Mouse (Mus musculus): Measurements from ENCODE around the gene H2-Q6. TPM values are rescaled to one million over a fixed set of nuclear protein-coding genes. Genes with fewer than 3 reads are reported as not detected.
A peak's percentile ranks its signal among the peaks of the same experiment; 100 is the strongest.
"Not testable (repeated sequence)": the region's sequence is repeated elsewhere in the genome, so short reads cannot be mapped to it uniquely, and the experiment has no call there.

H2-Q6 gene
- 23.8 and 59.3 TPM in 2 replicates for polyA plus RNA-seq (2012; rRNA removed)

DNA sequence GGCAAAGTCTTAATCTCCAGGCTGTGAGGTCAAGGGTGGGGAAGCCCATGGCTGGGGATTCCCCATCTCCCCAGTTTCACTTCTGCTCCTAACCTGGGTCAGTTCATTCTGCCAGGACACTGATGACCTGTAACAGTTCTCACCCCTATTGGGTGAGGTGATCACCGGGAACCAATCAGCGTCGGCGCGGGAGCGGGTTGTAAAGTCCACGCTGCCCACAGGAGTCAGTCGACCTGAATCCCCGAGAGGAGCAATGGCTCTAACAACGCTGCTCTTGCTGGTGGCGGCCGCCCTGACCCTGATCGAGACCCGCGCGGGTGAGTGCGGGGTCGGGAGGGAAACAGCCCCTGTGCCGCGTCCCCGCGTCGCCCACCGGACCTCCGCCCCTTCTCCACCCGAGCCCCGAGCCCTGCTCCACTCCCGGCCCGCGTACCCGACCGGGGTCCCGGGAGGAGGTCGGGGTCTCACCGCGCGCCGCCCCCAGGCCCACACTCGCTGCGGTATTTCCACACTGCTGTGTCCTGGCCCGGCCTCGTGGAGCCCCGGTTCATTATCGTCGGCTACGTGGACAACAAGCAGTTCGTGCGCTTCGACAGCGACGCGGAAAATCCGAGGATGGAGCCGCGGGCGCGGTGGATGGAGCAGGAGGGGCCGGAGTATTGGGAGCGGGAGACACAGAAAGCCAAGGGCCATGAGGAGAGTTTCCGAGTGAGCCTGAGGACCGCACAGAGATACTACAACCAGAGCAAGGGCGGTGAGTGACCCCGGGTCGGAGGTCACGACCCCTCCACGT is at the start of gene H2-Q6:
TSS of gene H2-Q6 (plus strand) at position 227 of the 793 bp plus-strand sequence.
- not testable (repeated sequence) for H3K27me3 ChIP-seq (ENCODE audit: control insufficient read depth, insufficient read depth, low read length); H3K27ac ChIP-seq (ENCODE audit: insufficient read depth, low read depth, low read length); H3K36me3 ChIP-seq (ENCODE audit: control insufficient read depth, insufficient read depth, low read length); H3K4me1 ChIP-seq (ENCODE audit: control insufficient read depth, insufficient read depth, insufficient read length, low read length)
- H3K4me3 ChIP-seq (ENCODE audit: low read depth, low read length) = peak within 1 kb of the TSS; percentile 59
- peak; percentile 43 for TF ChIP-seq POLR2A (IDR thresholded peaks at IDR 0.05; ENCODE audit: low read depth, low read length)
- WGBS = 2% methylated on average over 61 of the region's 66 CpGs

DNA sequence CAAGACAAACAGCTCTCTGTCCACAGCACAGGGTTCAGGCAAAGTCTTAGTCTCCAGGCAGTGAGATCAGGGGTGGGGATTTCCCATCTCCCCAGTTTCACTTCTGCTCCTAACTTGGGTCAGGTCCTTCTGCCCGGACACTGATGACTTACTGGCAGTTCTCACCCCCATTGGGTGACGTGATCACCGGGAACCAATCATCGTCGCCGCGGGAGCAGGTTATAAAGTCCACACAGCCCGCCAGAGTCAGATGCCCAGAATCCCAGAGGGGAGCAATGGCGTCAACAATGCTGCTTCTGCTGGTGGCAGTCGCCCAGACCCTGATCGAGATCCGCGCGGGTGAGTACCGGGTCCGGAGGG is 45.3 kb upstream of the H2-Q6 start, which contains the start of gene H2-Q4:
TSS of gene H2-Q4 (plus strand) at position 249 of the 360 bp plus-strand sequence.
- H3K36me3 ChIP-seq (ENCODE audit: control insufficient read depth, insufficient read depth, low read length) = peaks cover 17% of the 10 kb centered on the region
- WGBS = 0% methylated on average over 16 of the region's 16 CpGs
- H3K4me3 ChIP-seq (ENCODE audit: low read depth, low read length) = peak within 1 kb of the TSS; percentile 90
- no peaks in the 10 kb centered on the region for H3K27me3 ChIP-seq (ENCODE audit: control insufficient read depth, insufficient read depth, low read length)
- H3K4me1 ChIP-seq (ENCODE audit: control insufficient read depth, insufficient read depth, insufficient read length, low read length) = peaks cover 3% of the 10 kb centered on the region; the same call in 1 of the 2 replicates
- peak; percentile 98 for TF ChIP-seq POLR2A (IDR thresholded peaks at IDR 0.05; ENCODE audit: low read depth, low read length)
- no peak for TF ChIP-seq CTCF (IDR thresholded peaks at IDR 0.05; ENCODE audit: extremely low read depth, insufficient read length, insufficient replicate concordance, low read depth, low read length)
- peak within 1 kb of the TSS; percentile 82 for H3K27ac ChIP-seq (ENCODE audit: insufficient read depth, low read depth, low read length)

DNA sequence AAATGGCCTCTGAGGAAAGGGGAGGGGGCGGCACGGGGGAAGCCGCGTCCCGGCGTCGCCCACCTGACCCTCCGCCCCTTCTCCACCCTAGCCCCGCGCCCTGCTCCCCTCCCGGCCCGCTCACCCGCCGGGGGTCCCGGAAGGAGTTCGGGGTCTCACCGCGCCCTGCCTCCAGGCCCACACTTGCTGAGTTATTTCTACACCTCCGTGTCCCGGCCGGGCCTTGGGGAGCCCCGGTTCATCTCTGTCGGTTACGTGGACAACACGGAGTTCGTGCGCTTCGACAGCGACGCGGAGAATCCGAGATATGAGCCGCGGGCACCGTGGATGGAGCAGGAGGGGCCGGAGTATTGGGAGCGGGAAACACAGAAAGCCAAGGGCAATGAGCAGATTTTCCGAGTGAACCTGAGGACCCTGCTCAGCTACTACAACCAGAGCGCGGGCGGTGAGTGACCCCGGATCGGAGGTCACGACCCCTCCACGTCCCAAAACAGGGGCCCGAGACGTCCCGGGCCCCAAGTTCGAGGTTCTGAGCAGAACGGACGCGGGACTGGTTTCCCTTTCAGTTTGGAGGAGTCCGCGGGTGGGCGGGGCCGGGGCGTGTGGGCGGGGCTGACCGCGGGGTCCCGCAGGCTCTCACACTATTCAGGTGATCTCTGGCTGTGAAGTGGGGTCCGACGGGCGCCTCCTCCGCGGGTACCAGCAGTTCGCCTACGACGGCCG is 44.8 kb upstream of the H2-Q6 start:
- H3K36me3 ChIP-seq (ENCODE audit: control insufficient read depth, insufficient read depth, low read length) = peaks cover 21% of the 10 kb centered on the region

GRCm38 (mm10) chr17:35389796-35390195 is 34.9 kb upstream of the H2-Q6 start:
- H3K4me1 ChIP-seq (ENCODE audit: control insufficient read depth, insufficient read depth, insufficient read length, low read length); H3K4me3 ChIP-seq (ENCODE audit: low read depth, low read length); H3K36me3 ChIP-seq (ENCODE audit: control insufficient read depth, insufficient read depth, low read length); H3K27ac ChIP-seq (ENCODE audit: insufficient read depth, low read depth, low read length); H3K27me3 ChIP-seq (ENCODE audit: control insufficient read depth, insufficient read depth, low read length): not testable (repeated sequence)
- WGBS = 14% methylated on average over 7 of the region's 7 CpGs

More for the DNA sequence above, 44.8 kb upstream of the H2-Q6 start:
- Histone ChIP-seq H3K4me3 (ENCODE audit: low read depth, low read length) (peak overlapping the region; percentile 90), H3K27me3 (ENCODE audit: control insufficient read depth, insufficient read depth, low read length) (no peaks in the 10 kb centered on the region), H3K4me1 (ENCODE audit: control insufficient read depth, insufficient read depth, insufficient read length, low read length) (peaks cover 3% of the 10 kb centered on the region; the same call in 1 of the 2 replicates), H3K27ac (ENCODE audit: insufficient read depth, low read depth, low read length) (peak overlapping the region; percentile 82)
- TF ChIP-seq POLR2A (IDR thresholded peaks at IDR 0.05; ENCODE audit: low read depth, low read length) (no peak), CTCF (IDR thresholded peaks at IDR 0.05; ENCODE audit: extremely low read depth, insufficient read length, insufficient replicate concordance, low read depth, low read length) (no peak)
- 2% methylated on average over 70 of the region's 70 CpGs for WGBS

GRCm38 (mm10) chr17:35392671-35393070 is 32.0 kb upstream of the H2-Q6 start:
- 78% methylated on average over 2 of the region's 2 CpGs for WGBS
- not testable (repeated sequence) for H3K4me3 ChIP-seq (ENCODE audit: low read depth, low read length); H3K27me3 ChIP-seq (ENCODE audit: control insufficient read depth, insufficient read depth, low read length); H3K27ac ChIP-seq (ENCODE audit: insufficient read depth, low read depth, low read length); H3K36me3 ChIP-seq (ENCODE audit: control insufficient read depth, insufficient read depth, low read length); H3K4me1 ChIP-seq (ENCODE audit: control insufficient read depth, insufficient read depth, insufficient read length, low read length)

- H3K27me3 ChIP-seq (ENCODE audit: control insufficient read depth, insufficient read depth, low read length); H3K36me3 ChIP-seq (ENCODE audit: control insufficient read depth, insufficient read depth, low read length); H3K4me1 ChIP-seq (ENCODE audit: control insufficient read depth, insufficient read depth, insufficient read length, low read length); H3K27ac ChIP-seq (ENCODE audit: insufficient read depth, low read depth, low read length): not testable (repeated sequence)
- WGBS = 3% methylated on average over 60 of the region's 75 CpGs
- H3K4me3 ChIP-seq (ENCODE audit: low read depth, low read length) = peak overlapping the region; percentile 67
Observed at GRCm38 (mm10) chr17:35393864-35394800, 30.5 kb upstream of the H2-Q6 start.

GRCm38 (mm10) chr17:35396956-35397355 is 27.7 kb upstream of the H2-Q6 start:
- not testable (repeated sequence) for H3K4me1 ChIP-seq (ENCODE audit: control insufficient read depth, insufficient read depth, insufficient read length, low read length); H3K27me3 ChIP-seq (ENCODE audit: control insufficient read depth, insufficient read depth, low read length); H3K36me3 ChIP-seq (ENCODE audit: control insufficient read depth, insufficient read depth, low read length); H3K4me3 ChIP-seq (ENCODE audit: low read depth, low read length); H3K27ac ChIP-seq (ENCODE audit: insufficient read depth, low read depth, low read length)
- WGBS = 94% methylated on average over 2 of the region's 2 CpGs

DNA sequence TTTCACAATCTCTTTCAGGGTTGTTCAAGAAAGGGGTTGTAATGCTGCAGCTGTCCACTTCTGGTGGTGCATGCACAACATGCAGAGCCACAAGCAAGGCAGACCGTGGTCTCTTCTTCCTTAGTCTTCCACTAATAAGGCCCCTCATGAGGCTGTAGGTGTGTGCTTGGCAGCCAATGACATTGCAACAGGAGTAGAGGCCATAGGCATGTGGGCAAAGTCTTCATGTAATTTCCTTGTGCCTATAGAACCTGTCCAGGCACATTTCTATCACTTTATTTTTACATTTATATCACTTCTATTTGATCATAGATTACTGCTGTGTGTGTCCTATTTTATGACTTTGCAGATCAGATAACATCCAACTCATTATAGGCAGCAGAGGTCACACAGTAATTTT is 11.6 kb upstream of the H2-Q6 start:
- H3K36me3 ChIP-seq (ENCODE audit: control insufficient read depth, insufficient read depth, low read length); H3K4me1 ChIP-seq (ENCODE audit: control insufficient read depth, insufficient read depth, insufficient read length, low read length): not testable (repeated sequence)
- no CpG with 5 or more reads among the region's 1 CpGs for WGBS

GRCm38 (mm10) chr17:35415273-35416129 is 9.1 kb upstream of the H2-Q6 start:
- 80% methylated on average over 2 of the region's 10 CpGs for WGBS
- not testable (repeated sequence) for H3K4me3 ChIP-seq (ENCODE audit: low read depth, low read length); H3K27ac ChIP-seq (ENCODE audit: insufficient read depth, low read depth, low read length); H3K36me3 ChIP-seq (ENCODE audit: control insufficient read depth, insufficient read depth, low read length); H3K27me3 ChIP-seq (ENCODE audit: control insufficient read depth, insufficient read depth, low read length); H3K4me1 ChIP-seq (ENCODE audit: control insufficient read depth, insufficient read depth, insufficient read length, low read length)

More for the DNA sequence above, 11.6 kb upstream of the H2-Q6 start:
- not testable (repeated sequence) for H3K27me3 ChIP-seq (ENCODE audit: control insufficient read depth, insufficient read depth, low read length); H3K27ac ChIP-seq (ENCODE audit: insufficient read depth, low read depth, low read length); H3K4me3 ChIP-seq (ENCODE audit: low read depth, low read length)
